Mouse (Mus musculus): ENCODE results near the gene Rrm2.

- TF ChIP-seq CTCF (IDR thresholded peaks at IDR 0.05) (no peak), POLR2A (IDR thresholded peaks at IDR 0.05; ENCODE audit: insufficient read depth, low read depth, low read length) (no peak)
Observed at GRCm38 (mm10) chr12:24715268-24715896, 7.3 kb downstream of the Rrm2 start.
